Mouse (Mus musculus): ENCODE data around the gene Dusp14.
A peak's percentile ranks its signal among the peaks of the same experiment; 100 is the strongest.

The Dusp14 gene

GRCm38 (mm10) chr11:84069034-84069370, at the start of gene Dusp14:
Gene Dusp14 (minus strand): TSS chr11:84069261.
- peak in 1 of 2 experiments; percentile 55 for DNase-seq (ENCODE audit: inconsistent age in 2 of 2, low spot score in 1 of 2)

GRCm38 (mm10) chr11:84117431-84117830, 48.4 kb upstream of the Dusp14 start:
- DNase-seq (ENCODE audit: inconsistent age in 2 of 2, low spot score in 1 of 2), result peak in 1 of 2 experiments; percentile 16

- peak in 1 of 2 experiments; percentile 28 for DNase-seq (ENCODE audit: inconsistent age in 2 of 2, low spot score in 1 of 2)
Observed at GRCm38 (mm10) chr11:84116221-84116620, 47.2 kb upstream of the Dusp14 start.

GRCm38 (mm10) chr11:84115646-84116045, 46.6 kb upstream of the Dusp14 start:
- no peak for DNase-seq (ENCODE audit: inconsistent age in 2 of 2, low spot score in 1 of 2)

- DNase-seq (ENCODE audit: inconsistent age in 2 of 2, low spot score in 1 of 2), result no peak
Observed at GRCm38 (mm10) chr11:84113623-84114022, 44.6 kb upstream of the Dusp14 start.

GRCm38 (mm10) chr11:84107137-84107536, 38.1 kb upstream of the Dusp14 start:
- DNase-seq (ENCODE audit: inconsistent age in 2 of 2, low spot score in 1 of 2), result no peak

GRCm38 (mm10) chr11:84104036-84104435, 35.0 kb upstream of the Dusp14 start:
- peak; percentile 39 to 71 for DNase-seq (ENCODE audit: inconsistent age in 2 of 2, low spot score in 1 of 2)

GRCm38 (mm10) chr11:84101182-84101581, 32.1 kb upstream of the Dusp14 start:
- peak in 1 of 2 experiments; percentile 60 for DNase-seq (ENCODE audit: inconsistent age in 2 of 2, low spot score in 1 of 2)

GRCm38 (mm10) chr11:84097251-84097998, 28.4 kb upstream of the Dusp14 start:
- DNase-seq (ENCODE audit: inconsistent age in 2 of 2, low spot score in 1 of 2), result no peak

- no peak for DNase-seq (ENCODE audit: inconsistent age in 2 of 2, low spot score in 1 of 2)
Observed at GRCm38 (mm10) chr11:84095084-84095483, 26.0 kb upstream of the Dusp14 start.

GRCm38 (mm10) chr11:84090572-84090971, 21.5 kb upstream of the Dusp14 start:
- no peak for DNase-seq (ENCODE audit: inconsistent age in 2 of 2, low spot score in 1 of 2)

- DNase-seq (ENCODE audit: inconsistent age in 2 of 2, low spot score in 1 of 2), result no peak
Observed at GRCm38 (mm10) chr11:84081901-84082300, 12.8 kb upstream of the Dusp14 start.

- DNase-seq (ENCODE audit: inconsistent age in 2 of 2, low spot score in 1 of 2), result no peak
Observed at GRCm38 (mm10) chr11:84080327-84080726, 11.3 kb upstream of the Dusp14 start.

GRCm38 (mm10) chr11:84079887-84080286, 10.8 kb upstream of the Dusp14 start:
- no peak for DNase-seq (ENCODE audit: inconsistent age in 2 of 2, low spot score in 1 of 2)

GRCm38 (mm10) chr11:84079361-84079760, 10.3 kb upstream of the Dusp14 start:
- no peak for DNase-seq (ENCODE audit: inconsistent age in 2 of 2, low spot score in 1 of 2)

- DNase-seq (ENCODE audit: inconsistent age in 2 of 2, low spot score in 1 of 2), result no peak
Observed at GRCm38 (mm10) chr11:84078601-84079000, 9.5 kb upstream of the Dusp14 start.

- DNase-seq (ENCODE audit: inconsistent age in 2 of 2, low spot score in 1 of 2), result no peak
Observed at GRCm38 (mm10) chr11:84077008-84077407, 7.9 kb upstream of the Dusp14 start.

GRCm38 (mm10) chr11:84073816-84074764, 5.0 kb upstream of the Dusp14 start:
- no peak for DNase-seq (ENCODE audit: inconsistent age in 2 of 2, low spot score in 1 of 2)

GRCm38 (mm10) chr11:84072904-84073651, 4.0 kb upstream of the Dusp14 start:
- no peak for DNase-seq (ENCODE audit: inconsistent age in 2 of 2, low spot score in 1 of 2)

GRCm38 (mm10) chr11:84068191-84069033, 649 bp downstream of the Dusp14 start:
- DNase-seq (ENCODE audit: inconsistent age in 2 of 2, low spot score in 1 of 2), result peak; percentile 75 to 89

Data from adrenal gland, adult (tissue).